Mouse (Mus musculus): ENCODE results near the gene Vav3.
"Not testable (repeated sequence)": the region's sequence is repeated elsewhere in the genome, so short reads cannot be mapped to it uniquely, and the experiment has no call there.

Vav3 gene

DNA sequence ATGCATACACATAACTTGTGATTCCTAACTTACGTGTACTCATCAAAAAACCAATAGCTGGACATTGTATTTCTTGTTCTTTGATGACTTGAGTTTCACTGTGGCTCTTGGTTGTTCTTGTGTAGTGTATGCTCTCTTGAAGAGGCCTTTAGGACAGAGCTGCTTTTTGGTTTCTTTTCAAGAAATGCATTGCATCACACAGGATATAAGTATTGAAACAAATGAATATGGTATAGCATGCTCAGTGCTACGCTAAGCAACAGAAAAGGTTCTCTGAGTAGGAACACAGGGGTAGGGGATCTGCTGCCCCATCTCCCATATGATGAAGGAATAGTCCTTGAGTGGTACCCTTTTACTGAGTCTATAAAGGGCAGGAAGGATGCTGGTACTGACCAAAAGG lies 98.1 kb downstream of the Vav3 start:
- no peak for DNase-seq (ENCODE audit: inconsistent age in 2 of 2, low spot score in 1 of 2)

DNA sequence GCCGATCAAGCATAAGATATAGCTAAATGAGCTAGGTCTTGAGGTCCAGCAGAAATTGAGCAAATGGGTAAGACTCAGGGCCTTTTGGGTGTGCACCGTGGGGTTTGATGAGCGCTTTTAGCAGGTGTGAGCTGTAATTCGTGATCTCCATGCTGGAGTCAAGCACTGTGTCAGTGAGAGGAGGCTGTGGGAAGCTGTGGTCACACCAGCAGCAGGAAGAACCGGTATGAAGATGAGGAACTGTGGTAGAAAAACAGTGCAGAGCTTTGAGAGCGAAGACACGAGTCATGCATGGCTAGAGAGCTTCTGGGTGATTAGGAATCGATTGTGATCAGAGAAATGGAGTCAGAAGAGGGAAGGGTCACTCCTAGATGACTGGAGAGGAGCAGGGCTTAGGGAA lies 98.8 kb downstream of the Vav3 start:
- DNase-seq (ENCODE audit: inconsistent age in 2 of 2, low spot score in 1 of 2) = no peak

DNA sequence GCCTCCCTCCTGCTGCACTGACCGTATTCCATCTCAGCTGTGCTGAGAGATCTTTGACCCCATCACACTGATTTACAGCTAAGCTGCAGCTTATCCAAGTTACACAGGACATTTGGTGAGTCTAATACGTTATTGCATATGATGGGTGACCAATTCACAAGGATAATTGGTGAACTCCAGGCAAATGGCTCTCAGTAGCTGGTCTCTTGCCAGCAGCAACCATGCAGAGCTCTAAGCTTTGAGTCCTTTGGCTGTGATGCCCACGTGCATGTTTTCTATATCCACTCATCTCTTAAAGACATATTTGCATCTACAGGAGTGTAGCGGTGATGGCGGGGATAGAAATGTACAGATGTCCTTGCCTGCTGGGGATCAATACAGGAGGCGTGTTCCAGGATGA lies 99.5 kb downstream of the Vav3 start:
- DNase-seq (ENCODE audit: inconsistent age in 2 of 2, low spot score in 1 of 2) = no peak

DNA sequence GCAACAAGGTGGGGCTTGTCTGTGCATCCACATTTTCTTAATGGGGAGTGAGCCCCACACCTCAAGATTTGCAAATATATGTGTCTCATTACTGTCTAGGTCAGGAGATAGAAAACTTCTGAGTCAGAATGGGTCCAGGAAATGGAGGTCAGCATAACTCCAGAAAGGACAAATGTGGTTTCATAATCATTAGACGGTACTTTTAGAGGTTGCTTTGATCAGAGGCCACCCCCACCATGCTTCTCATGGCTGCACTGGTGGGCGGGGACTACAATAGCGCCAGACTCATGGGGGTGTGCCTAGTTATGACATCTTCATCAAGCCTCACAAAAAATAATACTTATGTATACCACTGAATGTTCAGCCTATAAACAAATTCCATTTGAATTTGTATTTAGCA lies 103.6 kb downstream of the Vav3 start:
- no peak for DNase-seq (ENCODE audit: inconsistent age in 2 of 2, low spot score in 1 of 2)

DNA sequence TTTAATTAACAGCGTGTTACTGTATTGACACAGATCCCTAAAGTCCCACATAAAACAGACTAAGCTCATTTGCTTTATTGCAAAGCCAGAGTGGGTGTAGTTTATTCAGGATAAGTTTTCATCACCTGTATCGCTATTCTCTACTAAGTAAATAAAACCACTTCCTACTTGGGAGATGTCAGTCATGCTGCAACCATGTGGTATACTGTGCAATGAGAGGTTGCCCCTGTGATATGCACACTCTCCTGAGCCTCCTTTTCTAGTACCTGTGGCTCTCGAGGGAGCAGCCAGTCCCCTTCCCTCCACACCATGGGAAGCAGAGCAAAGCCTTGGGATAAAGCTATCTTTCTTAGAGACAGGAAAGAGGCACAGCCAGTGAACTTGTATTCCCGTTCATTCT lies 106.5 kb downstream of the Vav3 start:
- DNase-seq (ENCODE audit: inconsistent age in 2 of 2, low spot score in 1 of 2) = no peak

DNA sequence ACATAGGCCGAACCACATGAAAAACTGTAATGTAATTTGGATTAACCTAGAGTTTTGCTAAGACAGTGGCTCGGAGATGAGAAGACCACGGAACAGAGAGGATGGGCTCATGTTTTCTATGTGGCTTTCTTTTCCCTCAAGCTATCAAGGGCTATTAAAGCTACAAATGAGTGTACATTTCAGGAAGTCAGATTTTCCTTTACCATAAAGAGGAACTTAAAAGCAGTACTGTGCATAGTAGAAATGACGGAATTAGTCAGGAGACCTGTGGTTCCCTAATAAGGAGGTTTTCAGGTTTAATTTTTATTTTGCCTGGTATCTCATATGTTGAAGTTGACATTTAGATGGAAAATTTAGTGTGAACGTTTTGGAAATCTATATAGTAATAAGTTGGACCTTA lies 107.8 kb downstream of the Vav3 start:
- DNase-seq (ENCODE audit: inconsistent age in 2 of 2, low spot score in 1 of 2) = not testable (repeated sequence)

- DNase-seq (ENCODE audit: inconsistent age in 2 of 2, low spot score in 1 of 2) = peak in 1 of 2 experiments; percentile 36
Measured at GRCm38 (mm10) chr3:109451966-109452365, 111.5 kb downstream of the Vav3 start.

GRCm38 (mm10) chr3:109454633-109455032 lies 114.2 kb downstream of the Vav3 start:
- no peak for DNase-seq (ENCODE audit: inconsistent age in 2 of 2, low spot score in 1 of 2)

DNA sequence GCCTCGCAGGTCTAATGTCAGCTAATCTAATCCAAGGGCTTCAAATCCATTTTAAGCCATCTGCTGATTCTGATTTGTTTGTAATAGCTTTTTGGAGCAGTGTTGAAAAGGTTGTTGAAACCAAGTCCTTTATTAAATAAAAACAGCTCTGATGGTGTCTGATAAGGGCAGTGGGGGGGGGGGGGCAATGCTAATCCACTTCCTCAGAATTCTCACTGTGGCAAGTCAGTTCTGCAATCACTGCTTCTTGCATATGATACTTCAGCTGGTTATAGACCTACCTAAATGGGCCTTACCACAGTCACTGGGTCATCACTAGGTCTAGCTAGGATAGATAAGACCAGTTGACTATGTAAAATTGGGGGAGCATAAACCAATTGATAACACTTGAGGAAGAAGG lies 115.9 kb downstream of the Vav3 start:
- no peak for DNase-seq (ENCODE audit: inconsistent age in 2 of 2, low spot score in 1 of 2)

GRCm38 (mm10) chr3:109463684-109464083 lies 123.2 kb downstream of the Vav3 start:
- no peak for DNase-seq (ENCODE audit: inconsistent age in 2 of 2, low spot score in 1 of 2)

- no peak for DNase-seq (ENCODE audit: inconsistent age in 2 of 2, low spot score in 1 of 2)
Measured at GRCm38 (mm10) chr3:109464600-109464999, 124.1 kb downstream of the Vav3 start.

DNA sequence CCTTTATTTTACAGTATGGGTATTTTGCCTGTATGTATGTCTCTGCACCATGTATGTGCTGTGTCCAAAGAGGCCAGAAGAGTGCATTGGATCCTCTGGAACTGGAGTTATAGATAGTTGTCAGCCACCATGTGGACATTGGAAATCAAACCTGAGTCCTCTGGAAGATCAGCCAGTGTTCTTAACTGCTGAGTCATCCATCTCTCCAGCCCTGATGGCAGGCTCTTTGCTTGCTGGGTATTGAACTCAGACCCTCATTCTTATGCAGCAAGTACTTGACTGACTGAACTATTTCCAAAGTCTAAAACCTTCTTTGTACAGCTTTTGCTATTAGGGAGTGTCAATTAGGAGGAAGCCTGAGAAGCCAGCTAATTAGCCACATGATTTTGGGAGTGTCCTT lies 126.1 kb downstream of the Vav3 start:
- DNase-seq (ENCODE audit: inconsistent age in 2 of 2, low spot score in 1 of 2) = no peak

DNA sequence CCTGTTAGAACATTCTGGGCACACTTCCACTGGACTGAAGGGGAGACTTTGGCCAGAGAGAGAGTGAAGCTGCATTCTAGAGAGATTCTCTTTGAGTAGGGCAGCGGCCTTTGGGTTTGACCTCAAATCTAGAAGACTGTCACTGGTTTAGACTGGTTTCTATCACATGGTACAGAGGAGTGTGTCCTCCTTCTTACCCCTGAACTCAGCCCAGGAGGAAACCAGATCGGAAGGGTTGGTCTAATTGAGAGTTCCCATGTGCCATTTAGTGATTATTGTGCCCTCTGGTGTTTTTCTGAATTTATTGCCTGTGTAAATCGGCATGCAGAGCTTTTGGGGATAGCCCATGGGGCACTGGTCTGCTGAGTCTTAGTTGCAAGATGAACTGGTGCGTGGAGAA lies 126.8 kb downstream of the Vav3 start:
- DNase-seq (ENCODE audit: inconsistent age in 2 of 2, low spot score in 1 of 2) = peak in 1 of 2 experiments; percentile 60

DNA sequence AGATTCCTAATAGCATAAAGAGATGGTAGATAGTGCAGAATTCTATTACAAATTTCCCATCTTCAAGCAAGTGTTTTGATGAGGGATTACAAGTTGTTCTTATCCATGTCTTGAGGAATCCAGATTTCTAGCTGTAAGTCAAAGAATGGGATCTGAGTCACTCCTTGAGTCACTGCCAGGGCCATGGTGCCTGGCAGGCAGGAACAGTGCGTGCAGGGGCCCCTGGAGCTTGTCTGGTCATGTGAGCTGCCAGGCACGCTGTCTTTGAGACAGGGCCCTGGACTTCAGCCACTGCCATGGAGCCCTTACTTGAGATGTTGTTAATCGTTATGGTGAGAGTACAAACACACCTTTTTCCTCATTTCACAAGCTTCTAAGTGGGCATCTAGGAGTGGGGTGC lies 129.0 kb downstream of the Vav3 start:
- peak; percentile 80 to 90 for DNase-seq (ENCODE audit: inconsistent age in 2 of 2, low spot score in 1 of 2)

GRCm38 (mm10) chr3:109470651-109471255 lies 130.3 kb downstream of the Vav3 start:
- DNase-seq (ENCODE audit: inconsistent age in 2 of 2, low spot score in 1 of 2) = no peak

GRCm38 (mm10) chr3:109476521-109476920 lies 136.1 kb downstream of the Vav3 start:
- no peak for DNase-seq (ENCODE audit: inconsistent age in 2 of 2, low spot score in 1 of 2)

DNA sequence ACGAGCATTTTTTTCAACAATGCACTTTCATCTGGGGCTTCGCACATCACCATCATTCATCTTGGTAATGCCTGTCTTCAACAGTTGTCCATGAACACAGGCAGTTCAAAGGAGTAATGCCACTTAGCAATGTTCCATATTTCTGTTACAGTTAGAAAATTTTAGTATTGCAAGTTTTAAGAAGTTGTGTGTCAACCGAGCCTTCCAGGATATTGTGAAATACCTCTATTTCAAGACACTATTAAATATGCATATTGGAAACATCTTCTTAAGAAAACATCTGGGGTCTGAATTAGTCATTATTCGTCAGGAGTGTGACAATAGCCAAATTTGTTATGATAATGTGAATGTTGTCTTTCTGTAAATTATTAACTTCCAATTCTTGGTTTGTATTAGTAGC lies 137.8 kb downstream of the Vav3 start:
- no peak for DNase-seq (ENCODE audit: inconsistent age in 2 of 2, low spot score in 1 of 2)

GRCm38 (mm10) chr3:109480625-109481024 lies 140.2 kb downstream of the Vav3 start:
- DNase-seq (ENCODE audit: inconsistent age in 2 of 2, low spot score in 1 of 2) = no peak

DNA sequence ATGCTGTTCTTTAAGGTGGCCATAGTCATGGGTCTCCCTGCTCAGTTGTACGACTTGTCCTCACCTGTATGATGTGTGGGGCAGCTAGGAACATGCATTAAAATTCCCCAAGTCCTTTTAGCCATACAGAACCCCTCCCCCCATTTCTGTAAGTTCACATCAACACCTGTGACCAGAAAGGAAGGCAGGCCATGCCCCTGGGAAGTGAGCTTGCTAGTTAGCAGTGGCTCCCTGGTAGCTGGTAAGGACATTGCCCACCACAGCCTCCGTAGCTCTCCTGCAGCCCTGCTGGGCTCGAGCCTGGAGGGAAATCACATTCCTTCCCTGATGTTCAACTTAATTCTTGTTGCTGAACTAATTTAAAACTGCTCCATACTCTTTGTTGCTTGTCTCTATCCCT lies 146.3 kb downstream of the Vav3 start:
- no peak for DNase-seq (ENCODE audit: inconsistent age in 2 of 2, low spot score in 1 of 2)

- no peak for DNase-seq (ENCODE audit: inconsistent age in 2 of 2, low spot score in 1 of 2)
Measured at GRCm38 (mm10) chr3:109487823-109488222, 147.4 kb downstream of the Vav3 start.

- DNase-seq (ENCODE audit: inconsistent age in 2 of 2, low spot score in 1 of 2) = no peak
Measured at GRCm38 (mm10) chr3:109488750-109489171, 148.3 kb downstream of the Vav3 start.

DNA sequence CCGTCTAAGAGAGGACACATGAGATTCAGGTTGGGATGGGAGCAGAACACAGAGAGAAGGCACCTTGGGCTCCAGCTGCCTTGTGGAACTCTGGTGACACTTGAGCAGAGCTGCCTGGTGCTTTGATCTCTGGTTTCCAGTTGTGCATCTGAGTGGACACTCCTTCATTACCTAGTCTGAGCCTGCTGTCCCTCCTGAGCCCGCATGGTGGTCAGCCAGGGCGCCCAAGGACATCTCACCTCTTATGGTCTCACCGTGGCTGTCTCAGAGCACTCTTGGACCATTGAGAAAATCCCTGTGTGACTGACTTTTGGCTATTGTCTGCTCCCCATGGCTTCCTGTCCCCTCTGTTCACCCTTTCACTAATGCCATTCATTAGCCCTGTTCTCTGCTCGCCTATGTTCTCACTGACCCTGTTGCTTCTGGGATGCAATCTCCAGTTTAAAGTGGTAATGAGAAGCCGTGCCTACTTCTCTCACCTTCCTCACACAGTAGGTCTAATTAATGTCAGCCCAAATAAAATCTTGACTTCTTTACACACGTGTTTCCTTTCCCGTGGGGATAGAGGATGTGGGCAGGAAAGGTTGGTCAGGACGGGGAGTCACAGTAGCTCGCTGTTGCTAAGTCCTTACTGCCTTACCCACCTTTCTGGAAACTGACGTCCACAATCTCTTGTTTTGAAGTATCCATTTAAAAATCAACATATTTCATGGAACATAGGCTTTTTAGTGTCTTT lies 150.3 kb downstream of the Vav3 start:
- no peak for DNase-seq (ENCODE audit: inconsistent age in 2 of 2, low spot score in 1 of 2)

DNA sequence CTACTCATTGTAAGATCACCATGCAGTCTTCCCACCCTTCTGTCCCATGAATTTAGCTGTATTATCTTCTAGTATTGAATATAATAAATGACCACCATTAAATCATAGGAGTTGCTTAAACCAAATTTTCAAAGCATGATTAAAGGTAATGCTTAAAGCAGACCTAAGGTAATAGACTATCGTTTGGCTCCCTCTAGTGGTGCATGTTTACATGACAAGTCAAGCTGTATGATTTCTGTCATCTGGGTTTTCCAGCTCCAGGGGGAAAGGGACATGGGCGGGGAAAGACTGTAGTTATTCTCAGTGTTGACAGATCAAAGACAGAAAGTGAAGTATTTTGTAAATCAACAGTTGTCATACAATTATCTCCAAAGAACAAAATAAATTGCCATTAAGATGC lies 151.1 kb downstream of the Vav3 start:
- DNase-seq (ENCODE audit: inconsistent age in 2 of 2, low spot score in 1 of 2) = peak; percentile 42 to 91
